Mouse (Mus musculus) embryonic stem cell, embryonic (primary cell): ENCODE measurements at regions not wholly inside any gene's neighbourhood (a gene's known extent, or its start where the extent isn't known, plus 50 kb on each side); places are given as distances from the start of the nearest gene placed in this dataset.

Source experiments
- CTCF ChIA-PET, 4 experiments: fragments of 300-600 bp in 2 of 4; fragments of 350-600 bp in 2 of 4; sonication (Branson Sonifier 250); formaldehyde crosslinking; loops; one replicate each; lab custom pipeline; 2022; ENCODE audit warnings: inconsistent platforms in 2 of 4; lab: Charles Lee
- POLR2A ChIA-PET, 4 experiments: fragments of 300-600 bp in 2 of 4; fragments of 350-600 bp in 2 of 4; sonication (Branson Sonifier 250); formaldehyde crosslinking; loops; one replicate each; lab custom pipeline; 2022; ENCODE audit warnings: antibody characterized with exemption in 4 of 4, inconsistent platforms in 1 of 4; lab: Charles Lee

DNA sequence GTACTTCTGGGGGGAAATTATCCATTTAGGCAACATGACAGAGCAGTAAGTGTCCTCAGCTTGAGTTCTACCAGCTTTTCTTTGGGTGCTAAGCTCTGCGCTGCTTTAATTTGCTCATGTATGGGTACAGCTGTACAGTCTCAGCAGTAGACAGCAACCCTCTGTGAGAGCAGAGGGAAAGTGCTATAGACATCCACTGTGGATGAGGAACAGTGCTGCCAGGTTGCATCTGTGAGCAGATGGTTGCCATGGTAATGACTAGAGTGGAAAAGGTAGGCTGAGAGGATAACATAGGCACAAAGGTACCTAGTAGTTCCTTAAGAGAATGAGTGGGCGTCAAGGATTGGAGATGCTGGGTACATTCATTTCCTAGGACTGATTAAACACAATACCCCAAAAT, 180.5 kb upstream of the Mbnl1 start:
- ChIA-PET POLR2A (no interaction called here), CTCF (no interaction called here)

DNA sequence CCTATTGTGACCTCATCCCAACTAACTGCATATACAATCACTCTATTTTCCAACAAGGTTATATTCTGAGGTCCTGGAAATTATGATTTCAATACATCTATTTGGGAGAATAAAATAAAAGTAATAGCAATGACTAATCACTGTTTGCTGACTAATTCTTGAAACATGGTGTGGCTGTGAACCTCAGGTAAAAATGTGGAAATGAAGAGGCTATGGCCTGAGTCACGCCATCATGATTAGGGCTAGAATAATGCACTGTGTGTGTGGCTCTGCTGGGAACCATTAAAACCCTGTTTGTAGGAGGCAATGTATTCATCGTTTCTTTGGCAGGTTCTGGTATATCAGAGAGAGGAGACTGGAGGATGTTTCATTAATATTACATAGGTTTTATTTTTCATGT, 179.7 kb upstream of the Mbnl1 start:
- CTCF ChIA-PET: no interaction called here

DNA sequence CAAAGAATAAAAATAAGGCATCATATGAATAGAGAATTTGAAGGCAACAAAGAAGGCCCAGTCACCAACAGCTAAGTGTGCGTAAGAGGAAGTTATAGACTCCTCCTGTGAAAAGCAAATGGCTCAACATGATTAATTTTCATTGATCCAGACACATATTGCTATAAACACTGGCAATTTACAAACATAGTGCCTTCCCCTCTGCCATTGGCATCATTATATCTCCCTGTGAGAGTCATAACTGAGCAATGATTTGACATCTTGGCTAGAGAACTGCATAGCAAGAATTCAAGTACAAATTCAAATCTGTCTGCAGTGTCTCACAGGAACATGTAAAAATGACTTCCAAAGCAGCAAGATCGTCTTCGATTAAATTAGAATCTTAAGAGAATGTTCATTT, 167.2 kb upstream of the Mbnl1 start:
- POLR2A ChIA-PET: no interaction called here
- CTCF ChIA-PET: no interaction called here

More for the DNA sequence above, 179.7 kb upstream of the Mbnl1 start:
- POLR2A ChIA-PET: no interaction called here

DNA sequence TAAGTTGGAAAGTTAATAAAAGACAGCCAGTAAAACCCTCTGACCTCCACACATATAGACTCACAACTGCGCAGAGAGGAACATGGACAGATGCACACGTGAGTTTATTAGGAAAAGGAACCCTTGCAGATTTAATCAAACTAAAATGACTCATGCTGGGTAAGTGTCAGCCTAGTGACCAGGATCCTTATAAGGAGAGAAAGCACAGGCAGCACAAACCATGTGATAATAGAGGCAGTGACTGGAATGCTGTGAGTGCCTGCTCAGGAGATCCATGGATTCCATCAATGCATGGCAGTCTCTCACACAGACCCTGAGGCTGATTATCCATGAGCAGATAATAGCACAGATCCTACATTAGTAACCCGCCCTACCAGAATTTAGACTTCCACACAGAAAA, 162.2 kb upstream of the Mbnl1 start:
- POLR2A ChIA-PET: no interaction called here
- CTCF ChIA-PET: no interaction called here

DNA sequence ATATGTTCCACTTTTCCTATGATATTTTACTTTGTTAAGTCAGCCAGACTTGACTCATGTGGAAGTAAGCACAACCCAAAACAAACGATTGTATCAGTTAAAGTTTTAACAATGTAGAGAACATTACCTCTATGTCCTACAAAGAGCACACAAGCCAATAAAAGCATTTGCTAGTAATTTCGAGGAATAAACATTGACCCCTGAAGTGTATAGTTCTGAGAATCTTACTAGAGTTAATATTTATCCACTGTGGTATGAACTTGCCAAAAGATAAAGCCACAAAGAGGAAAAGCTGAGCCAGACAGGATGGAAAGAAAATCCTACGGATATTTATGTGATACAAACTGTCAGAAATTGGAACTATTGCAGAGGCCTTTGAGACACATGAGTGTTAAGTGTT, 161.5 kb upstream of the Mbnl1 start:
- ChIA-PET POLR2A (no interaction called here), CTCF (no interaction called here)

DNA sequence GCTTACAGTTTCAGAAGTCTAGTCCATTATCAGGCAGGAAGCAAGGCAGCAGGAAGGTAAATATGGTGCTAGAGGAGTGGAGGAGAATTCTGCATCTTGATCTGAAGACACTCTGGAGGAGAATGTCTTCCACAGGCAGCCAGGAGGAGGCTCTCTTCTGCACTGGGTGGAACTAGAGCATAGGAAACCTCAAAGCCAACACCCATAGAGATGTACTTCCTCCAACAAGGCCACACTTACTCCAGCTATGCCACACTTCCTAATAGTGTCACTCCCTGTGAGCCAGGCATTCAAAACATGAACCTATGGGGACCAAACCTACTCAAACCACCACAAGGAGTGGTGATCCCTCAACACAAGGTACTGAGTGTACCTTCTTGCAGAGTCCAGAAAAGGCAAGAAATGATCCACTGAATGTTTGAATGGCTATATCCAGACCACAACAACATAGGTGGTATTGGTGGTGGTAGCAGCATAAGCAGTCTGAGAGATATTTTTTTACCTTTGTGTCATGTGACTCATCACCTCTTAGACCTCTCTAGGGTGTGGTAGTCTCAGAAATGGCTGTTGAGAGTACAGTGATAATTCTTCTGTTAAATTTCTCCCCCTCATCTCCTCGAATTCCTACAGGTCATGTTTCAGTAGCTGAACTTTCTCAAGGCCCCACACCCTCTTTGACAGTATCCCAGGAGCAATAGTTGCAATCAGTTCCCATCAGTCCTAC, 152.3 kb upstream of the Mbnl1 start:
- POLR2A ChIA-PET: no interaction called here
- CTCF ChIA-PET: no interaction called here

DNA sequence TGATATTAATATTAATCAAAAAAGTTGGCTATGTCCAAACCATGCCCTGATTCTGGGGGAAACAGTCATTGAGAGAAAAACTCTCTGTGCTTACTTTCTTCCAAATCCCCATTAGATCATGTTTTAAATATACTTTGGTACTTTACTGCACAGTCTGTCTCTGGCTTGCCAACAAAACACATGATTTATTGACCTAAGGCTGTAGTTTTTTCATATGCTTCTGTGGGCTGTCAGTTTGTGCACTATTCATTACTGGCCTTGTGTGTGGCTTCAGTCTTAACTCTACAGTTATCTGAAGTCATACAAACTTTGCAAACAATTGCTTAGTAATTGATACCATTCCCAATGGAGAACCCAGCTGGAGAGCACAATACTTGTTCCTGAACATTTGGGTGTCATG, 149.1 kb upstream of the Mbnl1 start:
- CTCF ChIA-PET: no interaction called here

DNA sequence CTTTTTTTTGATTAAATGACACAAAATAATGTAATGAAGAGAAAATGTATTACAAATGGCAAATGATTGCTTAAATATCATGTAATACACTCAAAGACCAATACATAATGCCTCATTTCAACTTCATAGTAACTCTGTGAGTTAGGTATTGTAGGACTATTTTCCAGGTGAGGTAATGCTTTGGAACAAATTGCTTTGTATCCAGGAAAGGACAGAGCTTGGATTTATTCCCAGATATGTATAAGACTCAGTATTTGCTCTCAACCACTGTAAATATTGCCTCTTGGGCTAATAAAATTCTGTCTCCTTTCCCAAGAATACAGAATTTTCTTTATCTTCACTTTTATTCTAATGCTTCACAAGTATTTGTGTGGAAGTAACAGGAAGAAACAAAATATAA, 148.2 kb upstream of the Mbnl1 start:
- CTCF ChIA-PET: no interaction called here
- POLR2A ChIA-PET: no interaction called here

More for the DNA sequence above, 149.1 kb upstream of the Mbnl1 start:
- POLR2A ChIA-PET: no interaction called here

DNA sequence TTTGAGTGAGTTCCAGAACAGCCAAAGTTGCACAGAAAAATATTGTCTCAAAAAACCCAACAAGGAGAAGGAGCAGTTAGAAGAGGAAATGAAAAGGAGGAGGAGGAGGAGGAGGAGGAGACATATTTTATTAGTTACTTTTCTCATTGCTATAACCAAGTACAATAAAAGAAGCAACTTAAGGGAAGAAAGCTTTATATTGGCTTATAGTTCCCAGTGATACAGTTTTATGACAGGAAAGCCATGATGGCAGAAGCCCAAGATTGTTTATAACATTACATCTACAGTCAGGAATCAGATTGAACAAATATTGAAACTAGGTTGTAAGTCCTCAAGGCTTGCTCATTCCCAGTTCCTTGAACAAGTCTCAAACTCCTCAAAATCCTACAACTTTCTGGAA, 147.7 kb upstream of the Mbnl1 start:
- ChIA-PET POLR2A (no interaction called here), CTCF (no interaction called here)

DNA sequence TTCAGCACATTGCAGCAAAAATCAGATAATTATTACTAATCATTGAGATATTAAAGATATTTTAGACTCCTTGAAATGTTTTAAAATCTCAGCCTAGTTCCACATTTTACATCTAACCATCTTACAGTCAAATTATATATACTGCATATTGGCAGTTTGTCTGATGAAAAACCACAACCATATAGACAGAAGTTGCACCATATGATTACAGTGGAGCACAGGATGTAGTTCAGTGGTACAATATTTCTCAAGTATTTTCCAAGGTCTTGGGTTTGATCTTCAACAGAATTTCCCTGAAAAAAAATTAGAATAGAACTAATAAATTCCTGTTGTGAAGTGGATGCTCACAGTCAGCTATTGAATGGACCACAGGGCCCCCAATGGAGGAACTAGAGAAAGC, 140.2 kb upstream of the Mbnl1 start:
- CTCF ChIA-PET: no interaction called here

DNA sequence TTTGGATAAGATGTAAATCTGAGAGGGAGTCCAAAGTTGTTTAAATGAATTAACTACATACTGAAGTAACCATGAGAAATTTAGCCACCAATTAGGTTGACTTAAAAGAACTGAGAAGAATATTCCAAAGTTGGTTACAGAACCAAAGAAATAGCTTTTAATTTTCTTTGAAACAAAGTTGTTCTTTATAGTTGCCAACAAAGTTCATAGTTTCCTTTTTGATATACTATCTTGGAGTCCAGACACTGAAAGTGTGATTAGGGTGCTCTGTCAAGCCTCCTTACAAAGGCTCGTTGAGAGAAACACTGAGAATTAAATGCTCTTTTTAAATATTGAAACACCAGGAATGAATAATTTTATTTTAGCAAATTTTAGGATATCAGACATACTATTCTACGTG, 139.0 kb upstream of the Mbnl1 start:
- ChIA-PET CTCF (no interaction called here), POLR2A (interaction anchor here in 1 of 4 experiments (0.6 kb wide), 1 partner anchor 27 kb away, joined by 3 read pairs; no protein-coding TSS in a partner anchor)

More for the DNA sequence above, 140.2 kb upstream of the Mbnl1 start:
- POLR2A ChIA-PET: no interaction called here

DNA sequence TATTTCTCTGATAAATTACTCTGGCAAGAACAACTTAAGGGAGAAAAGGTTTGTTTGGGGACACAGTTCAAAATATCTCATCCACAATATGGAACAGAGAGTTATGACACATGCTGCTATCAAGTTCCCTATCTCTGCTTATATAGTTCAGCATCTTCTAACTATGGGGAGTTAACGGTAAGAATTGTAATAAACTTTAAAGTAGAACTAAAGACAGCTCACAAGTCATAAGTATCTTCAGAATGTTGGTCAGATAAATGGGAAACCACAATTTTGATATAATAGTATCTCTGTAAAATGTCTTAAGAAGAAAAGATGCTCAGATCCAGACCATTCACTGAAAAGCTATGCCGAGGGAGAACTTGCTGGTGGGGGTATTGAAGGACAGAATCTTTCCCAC, 138.5 kb upstream of the Mbnl1 start:
- CTCF ChIA-PET: no interaction called here
- POLR2A ChIA-PET: interaction anchor here in 1 of 4 experiments (0.6 kb wide), 1 partner anchor 27 kb away, joined by 3 read pairs; no protein-coding TSS in a partner anchor

DNA sequence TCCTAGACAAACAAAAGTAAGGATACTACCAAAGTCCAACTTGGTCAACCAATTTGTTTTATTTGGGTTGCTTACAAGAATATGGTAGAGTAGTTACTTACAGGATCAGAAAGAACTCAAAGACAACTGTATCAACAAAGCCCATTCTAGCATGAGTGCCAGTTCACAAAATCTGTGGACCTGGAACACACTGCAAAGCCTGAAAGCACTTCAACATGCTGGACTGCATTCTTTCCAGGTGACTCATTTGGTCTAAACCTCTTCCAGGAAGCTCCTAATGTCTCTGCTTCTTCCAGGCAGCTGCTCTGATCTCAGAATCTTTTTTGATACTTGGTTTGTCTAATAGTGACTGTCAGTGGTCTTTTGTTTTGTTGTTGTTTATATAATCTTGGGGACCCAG, 126.2 kb upstream of the Mbnl1 start:
- ChIA-PET CTCF (no interaction called here), POLR2A (no interaction called here)

DNA sequence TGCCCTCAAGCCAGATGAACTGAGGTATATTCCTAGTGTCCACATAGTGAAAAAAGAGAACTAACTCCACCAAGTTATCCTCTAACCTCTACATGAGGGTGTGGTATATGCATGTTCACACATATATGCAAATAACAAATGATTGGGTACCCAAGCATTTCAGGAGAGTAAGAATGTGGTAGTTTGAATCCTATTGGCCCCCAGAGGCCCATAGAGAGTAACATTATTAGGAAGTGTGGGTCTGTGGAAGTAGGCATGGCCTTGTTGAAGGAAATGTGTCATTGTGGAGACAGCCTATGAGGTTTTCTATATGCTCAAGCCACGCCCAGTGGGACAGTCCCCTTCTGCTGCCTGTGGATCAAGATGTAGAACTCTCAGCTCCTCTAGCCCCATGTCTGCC, 125.6 kb upstream of the Mbnl1 start:
- CTCF ChIA-PET: no interaction called here
- POLR2A ChIA-PET: no interaction called here

DNA sequence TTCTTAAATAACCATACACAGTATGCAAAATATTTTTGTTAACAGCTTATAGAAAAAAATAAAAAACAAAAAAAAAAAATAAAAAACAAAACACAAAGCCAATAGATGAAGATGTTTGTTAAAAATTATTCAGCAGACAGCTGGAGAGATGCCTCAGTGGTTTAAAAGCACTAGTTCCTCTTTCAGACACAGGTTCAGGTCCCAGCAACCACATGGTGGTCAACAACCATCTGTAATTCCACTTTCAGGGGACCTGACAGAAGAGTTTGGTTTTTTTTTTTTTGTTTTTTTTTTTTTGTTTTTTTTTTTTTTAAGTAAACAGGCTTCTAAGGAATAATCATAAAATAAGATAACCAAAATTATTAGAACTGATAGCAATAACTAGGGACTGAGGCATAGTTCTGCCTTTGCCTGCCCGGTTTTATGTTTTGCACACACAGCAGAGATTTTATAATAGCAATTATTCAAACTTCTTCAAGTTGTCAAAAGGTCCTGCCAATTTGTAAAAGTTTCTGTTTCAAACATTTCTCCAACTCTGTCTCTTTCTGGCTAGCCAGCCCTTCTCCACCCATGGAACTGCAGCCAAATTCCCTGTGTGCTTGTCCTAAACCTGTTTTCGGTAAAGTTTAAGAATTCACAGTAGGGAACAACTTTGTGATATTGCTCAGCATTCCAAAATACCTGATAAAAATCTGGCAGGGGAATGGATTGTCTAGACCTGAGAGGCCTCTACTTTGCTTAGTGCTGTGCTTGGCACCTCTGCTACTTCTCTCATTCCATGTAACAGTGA, 101.3 kb upstream of the Mbnl1 start:
- ChIA-PET POLR2A (no interaction called here), CTCF (no interaction called here)

DNA sequence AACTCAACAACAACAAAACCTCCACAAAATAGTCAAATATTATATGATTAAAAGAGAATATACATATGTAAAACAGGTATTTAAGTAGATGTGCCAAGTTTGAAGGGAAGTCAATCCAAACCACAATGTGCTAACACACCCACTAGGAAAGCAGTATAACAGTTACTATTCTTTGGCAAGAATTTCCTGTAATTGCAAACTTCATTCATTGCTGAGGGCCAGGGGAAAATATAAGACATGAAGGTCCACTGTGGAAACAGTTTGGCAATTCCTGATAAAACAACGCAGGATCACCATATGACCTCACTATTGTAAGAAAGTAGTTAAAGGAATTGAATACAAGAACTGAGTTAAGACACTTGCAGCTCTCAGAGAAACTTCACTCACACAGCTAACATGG, 99.0 kb upstream of the Mbnl1 start:
- CTCF ChIA-PET: no interaction called here
- POLR2A ChIA-PET: no interaction called here

DNA sequence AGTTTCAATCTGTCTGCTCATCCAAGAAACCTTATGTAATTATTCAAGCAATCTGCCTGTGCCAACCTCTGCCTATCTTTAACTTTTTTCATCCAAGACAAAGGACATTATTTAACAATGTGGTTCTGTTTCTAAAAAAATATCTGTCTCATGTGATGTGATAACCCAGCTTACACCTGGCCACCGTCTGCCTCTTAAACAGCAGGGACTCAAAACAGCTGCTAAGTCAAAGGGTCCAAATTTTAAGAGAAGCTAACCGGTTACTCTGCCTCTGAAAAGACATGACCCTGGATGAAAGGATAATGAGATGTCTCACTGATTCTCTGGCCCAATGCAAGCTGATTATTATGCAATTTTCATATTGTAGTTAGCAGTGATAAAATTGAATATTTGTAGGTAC, 84.0 kb upstream of the Mbnl1 start:
- ChIA-PET CTCF (no interaction called here), POLR2A (no interaction called here)

DNA sequence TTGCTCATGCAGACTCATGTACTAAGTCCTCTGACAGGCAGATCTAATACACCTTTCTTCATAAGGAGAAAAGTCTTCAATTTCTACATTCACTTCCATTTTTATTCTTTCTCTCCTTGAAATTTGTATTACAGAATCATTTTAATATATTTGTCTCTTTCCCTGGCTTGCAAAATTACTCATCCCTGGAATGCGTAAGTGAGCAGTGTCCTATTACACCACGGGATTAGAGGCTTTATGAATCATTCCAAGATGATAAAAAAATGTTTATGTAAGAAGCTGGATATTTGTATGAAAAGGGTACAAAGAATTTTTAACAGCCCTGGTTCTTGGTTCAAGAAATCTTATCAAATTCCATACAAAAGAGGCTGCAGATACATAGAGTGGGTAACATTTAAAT, 83.6 kb upstream of the Mbnl1 start:
- ChIA-PET POLR2A (no interaction called here), CTCF (no interaction called here)

DNA sequence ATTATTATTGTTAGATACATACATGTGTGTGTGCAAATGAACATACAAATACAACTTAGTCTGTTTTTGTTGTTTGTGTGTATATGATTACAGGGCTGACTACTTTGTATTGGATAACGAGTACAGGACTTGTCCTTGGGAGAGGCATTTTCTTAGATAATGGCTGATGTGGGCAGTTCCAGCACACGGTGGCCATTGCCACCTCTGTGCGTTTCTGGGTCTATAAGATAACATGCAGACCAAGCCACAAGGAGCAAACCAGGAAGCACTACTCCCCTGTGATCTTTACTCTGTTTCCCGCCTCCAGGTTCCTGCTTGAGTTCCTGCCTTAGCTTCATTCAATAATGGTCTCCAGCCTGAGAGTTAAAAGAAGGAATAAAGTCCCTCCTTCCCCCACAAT, 77.3 kb upstream of the Mbnl1 start:
- ChIA-PET CTCF (no interaction called here), POLR2A (no interaction called here)

DNA sequence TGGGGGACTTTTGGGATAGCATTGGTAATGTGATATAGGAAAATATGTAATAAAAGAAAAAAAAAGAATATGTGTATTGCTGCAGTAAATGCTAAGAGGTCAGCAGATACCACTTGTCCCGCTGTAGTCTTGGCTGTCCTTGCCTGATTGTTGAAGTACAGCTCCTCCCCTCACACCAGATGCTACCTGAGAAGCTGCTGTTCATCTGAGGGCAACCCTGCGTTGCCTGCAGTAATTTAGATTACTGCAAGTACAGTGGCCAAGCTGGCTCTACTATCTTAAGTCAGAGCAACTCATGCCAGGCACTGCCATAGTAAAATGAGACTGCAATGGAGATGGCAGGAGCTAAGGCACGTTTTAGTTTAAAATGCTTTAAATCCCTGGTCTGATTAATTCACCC, 75.7 kb upstream of the Mbnl1 start:
- ChIA-PET CTCF (no interaction called here), POLR2A (no interaction called here)

DNA sequence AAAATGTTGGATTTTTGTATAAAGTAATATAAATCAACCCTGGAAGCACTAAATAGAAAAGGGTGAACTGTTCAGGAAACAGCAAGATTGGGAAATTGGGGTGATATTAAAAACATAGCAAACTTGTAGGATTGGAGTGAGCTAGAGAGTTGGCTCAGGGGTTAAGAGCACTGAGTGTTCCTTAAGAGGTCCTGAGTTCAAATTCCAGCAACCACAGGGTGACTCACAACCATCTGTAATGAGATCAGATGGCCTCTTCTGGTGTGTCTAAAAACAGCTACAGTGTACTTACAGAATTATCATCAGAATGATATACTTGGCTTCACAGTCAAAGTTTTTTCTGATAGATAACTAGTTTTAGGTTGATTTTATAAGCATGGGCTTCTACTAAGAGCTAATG, 73.8 kb upstream of the Mbnl1 start:
- POLR2A ChIA-PET: no interaction called here
- CTCF ChIA-PET: no interaction called here
